Mouse (Mus musculus) monocyte, adult 2 months (primary cell): ENCODE results near the gene Apoc2.

Experiments used
- DNase-seq, 2 experiments: peaks; one replicate each; pipeline ENCODE4 v3.0.0; 2022; ENCODE audit warnings: low spot score in 2 of 2, low read depth in 1 of 2

Gene Apoc2

DNA sequence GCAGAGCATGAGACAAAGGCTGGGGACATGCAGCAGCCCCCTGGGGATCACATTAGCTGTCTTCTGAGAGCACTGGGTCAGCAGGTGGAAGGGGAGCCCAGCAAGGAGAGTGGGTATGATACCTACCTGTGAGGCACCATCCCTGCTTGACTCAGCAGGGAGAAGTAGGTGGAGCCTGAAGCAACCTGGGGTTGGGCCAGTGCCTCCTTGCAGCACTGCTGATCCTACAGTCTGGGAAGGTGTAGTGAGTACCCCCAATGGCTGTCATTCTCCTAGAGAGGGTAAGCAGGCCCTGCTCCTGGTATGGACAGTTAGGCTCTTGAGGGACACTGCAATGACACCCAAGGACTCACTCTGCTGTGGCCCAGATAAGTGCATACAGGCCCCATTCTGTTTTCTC, 45.5 kb downstream of the Apoc2 start:
- no peak for DNase-seq

DNA sequence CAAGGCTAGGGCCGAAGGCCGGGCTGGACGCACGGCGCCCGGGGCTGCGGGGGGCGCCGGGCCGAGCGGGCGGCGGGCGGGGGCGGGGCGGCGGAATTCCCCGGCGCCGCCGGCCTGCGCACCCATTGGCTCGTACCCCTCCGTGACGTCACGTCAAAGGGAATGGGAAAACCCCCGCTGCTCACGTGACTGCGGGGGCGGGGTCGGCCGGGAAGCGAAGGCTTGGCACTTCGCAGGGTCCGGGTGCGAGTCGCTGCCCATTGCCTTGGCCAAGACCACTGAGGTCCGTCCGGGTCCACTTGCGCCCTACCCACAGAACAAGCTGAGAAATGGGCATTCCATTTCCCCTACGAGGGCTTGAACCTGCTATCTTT, 48.4 kb downstream of the Apoc2 start, which contains the start of gene Relb:
TSS of gene Relb (minus strand) at position 78 of the 374 bp plus-strand sequence.
- DNase-seq, result peak; percentile 71 to 89

DNA sequence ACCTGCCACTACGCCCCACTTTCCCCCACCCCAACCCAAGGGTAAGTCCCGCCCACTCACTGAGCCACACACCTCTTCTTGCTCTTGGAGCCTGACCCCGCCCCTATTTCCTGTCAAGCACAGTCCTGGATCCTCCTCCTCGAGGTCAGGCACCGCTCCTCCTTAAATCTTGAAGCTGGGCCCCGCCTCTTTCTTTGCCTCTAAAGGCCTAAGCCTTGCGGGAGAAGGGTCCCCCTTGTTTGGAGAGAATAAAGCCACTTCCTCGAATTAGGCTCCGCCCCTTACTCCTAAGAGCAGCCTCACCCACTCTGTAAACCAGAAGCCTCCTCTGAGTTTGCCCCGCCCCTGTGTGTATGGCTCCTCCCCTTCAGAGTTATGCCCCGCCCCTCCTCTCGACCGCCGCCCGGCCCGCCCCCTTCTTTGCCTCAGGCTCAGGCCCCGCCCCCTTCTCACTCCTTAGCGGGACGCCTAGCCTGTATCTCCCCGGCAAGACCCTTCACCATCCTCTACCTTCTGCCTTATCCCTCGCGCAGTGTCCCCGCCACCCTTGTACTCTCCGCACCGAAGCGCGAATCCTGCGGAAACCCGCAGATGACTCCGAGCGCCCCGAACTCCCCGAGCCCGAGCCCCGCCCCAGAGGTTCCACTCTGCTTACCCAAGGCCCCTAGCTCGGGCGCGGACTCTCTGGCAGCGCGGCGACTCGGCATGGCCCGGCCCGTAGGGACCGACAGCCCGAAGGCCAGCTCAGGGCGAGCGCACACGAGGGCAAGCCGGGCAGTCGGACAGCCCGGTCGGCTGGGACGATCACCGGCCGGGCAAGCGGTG, 49.0 kb downstream of the Apoc2 start:
- peak; percentile 95 to 97 for DNase-seq

DNA sequence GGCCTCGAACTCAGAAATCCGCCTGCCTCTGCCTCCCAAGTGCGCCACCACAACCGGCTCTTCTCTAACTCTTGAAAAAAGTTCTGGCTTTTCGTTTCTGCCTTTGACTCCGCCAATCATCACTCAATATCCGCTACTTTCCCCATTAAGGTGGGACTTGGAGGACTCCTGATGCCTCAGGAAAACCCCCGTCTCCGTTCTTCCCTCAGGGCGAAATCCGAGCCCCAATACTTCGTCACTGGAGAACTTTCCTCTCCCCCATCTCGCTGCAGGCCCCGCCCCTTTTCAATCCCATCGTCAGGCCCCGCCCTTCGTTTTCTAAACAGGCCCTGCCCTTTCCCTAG, 49.6 kb downstream of the Apoc2 start:
- DNase-seq, result no peak

DNA sequence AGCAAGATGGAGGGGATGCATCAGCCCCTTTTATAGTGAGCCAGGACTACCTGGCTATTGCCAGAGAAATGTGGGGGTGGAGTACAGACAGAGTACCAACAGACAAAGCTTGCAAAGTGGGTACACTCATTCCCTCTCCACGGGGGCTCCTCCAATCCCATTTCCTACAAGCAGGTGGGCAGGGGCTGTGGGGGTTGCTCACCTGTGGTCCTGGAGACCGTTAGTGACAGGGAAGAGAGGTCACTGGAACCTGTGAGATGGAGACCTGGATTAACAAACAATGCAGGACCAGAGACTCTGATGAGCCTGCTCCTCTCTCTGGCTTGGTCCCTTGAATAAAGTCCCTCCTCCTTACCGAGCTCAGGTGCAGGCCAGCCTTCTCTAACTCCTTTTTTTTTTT, 50.0 kb downstream of the Apoc2 start:
- no peak for DNase-seq

DNA sequence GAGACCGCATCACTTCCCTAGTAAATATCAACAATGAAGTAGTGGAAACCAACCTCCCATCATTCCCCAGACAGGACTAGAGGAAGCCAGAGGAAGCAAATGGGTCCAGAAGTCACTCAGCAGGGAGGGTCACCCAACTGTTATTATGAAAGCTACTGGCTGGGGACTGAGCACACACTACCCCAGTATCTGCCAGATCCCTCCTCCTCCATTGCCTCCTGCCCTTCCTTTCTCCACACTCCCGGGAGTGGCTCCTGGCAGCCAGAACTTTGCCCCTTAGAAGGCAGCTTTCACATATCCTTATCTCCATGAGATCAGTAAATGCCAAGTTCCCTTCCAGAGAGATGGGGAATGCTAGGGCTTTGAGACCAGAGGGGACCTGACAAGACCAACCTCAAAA, 54.3 kb downstream of the Apoc2 start:
- no peak for DNase-seq

DNA sequence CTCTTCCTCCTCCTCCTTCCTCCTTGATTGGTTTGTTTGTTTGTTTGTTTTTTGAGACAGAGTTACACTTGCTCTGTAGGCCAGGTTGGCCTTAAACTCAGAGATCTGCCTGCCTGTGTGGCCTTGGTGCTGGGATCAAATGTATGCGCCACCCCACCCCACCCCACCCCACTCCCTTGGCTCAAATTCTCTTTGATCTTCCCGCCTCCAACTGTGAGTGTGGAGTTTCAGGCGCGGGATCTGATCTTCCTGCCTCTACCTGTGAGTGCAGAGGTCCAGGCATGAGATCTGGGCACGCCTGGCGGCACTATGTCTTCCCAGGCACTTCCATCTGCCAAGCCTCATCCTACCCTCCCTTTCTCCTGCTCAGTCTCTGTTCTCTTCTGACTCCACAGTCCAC, 55.5 kb downstream of the Apoc2 start:
- no peak for DNase-seq
